Mouse (Mus musculus) mesoderm, embryonic 11.5 days (tissue): ENCODE measurements around the gene Gramd1a.

Source experiments
- DNase-seq: peaks from one replicate; pipeline ENCODE4 v3.0.0-alpha.2; 2012; ENCODE audit warnings: low read depth, low spot score

The Gramd1a gene

DNA sequence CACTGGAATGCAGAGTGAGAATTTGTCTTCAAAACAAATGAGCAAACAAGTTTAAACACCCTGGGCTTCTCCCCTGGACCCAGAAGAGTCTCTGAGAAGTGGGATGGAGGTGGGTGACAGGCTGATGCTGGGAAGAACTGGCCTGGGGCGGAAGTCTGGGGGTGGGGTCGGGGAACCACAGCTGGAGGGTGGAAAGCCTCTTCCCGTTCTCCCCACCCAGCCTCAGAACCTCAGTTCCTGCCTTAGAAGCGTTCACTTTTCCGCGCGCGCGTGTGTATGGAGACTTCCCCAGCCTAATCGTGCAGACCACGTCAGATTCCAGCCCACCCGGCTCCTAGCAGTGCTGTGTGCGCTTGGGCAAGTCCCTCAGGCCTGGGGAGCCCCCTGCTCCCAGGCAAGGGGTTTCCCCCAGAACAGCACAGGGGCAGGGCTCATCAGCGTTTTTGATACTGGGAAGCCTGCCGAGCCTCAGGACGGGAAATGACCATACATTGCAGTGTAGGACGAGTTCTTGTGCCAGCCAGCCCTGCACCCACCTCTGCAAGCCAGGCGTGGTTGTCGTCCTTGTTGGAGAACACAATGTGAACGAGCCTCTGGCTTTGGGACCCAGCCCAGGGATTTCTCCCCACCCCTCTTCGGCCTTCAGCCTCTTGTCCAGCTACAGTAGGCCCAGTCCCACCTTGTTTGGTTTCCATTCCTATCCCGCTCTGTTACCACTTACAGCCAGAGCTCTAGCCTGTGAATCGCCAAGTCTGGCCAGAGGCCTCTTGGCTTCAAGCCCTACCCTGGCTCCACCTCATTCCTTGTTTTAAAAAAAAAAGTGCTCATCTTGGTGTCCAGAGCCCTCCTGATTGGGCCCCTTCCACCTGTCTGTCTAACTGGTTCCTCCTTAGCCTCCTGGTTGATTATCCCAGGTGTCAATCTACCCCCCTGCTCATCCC is 4.1 kb downstream of the Gramd1a start:
- DNase-seq: peak; percentile 47

DNA sequence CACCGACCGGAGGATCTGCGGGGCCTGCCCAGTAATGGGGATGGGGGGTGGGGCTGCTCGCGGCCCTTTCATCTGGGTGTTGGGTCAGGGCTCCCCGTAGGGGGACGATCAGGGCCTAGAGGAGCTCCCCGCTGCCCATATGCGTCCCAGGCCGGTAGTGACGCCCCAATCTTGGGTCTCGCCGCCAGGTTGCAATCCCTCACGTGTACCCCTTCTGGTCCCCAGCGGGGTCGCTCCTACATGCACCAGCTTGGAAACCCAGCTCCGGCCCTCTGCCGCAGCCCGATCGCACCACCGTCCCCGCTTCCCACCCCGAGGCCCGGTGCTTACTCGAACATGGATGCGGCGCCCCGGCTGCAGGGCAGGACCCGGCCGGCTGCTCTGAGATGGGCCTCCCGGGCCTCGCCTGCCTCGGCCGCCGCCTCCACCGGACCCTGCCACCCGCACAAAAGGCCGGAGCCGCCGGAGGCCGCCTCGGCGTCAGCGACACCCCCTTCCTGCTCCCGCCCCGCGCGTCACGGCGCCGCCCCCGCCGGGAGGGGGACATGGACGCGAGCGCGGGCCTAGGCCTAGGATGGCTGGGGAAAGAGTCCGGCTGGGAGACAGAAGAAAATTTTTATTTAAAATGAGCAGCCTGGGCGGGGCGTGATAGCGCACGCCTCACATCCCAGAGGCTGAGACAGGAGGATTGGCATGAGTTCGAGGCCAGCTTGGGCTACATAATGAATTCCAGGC is 5.0 kb downstream of the Gramd1a start:
- peak; percentile 89 for DNase-seq

DNA sequence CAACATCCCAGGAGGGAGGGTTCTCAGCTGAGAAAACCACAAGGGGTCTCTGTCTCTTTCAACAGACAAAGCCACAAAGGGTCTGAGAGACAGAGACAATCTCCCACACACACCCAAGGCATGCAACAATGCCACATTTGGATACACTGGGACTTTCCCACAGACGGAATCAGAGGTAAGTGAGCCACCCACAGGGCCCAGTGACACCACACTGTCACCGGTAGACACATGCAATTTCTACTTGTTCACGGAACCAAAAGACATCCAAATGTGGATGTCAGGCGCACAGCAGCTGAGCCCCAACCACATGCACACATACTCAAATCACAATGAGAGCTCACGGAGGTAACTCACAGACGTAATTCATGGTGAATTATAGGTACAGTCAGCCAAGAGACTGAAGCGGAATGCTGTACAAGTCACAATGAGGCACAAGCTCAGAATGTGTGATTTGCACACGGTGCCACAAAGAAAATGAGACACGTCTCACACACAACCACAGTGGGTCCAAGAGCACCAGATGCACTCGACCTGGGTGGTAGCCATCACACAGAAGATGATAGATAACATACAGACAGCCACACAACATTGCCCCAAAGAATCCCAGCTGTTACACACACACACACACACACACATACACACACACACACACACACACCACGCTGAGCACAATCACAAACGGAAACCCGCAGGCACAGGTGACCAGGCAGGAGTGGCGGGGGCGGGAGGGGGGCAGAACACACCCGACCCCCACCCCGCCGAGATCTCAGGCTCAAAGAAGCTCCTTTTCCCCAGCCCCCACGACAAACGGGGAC is 5.7 kb downstream of the Gramd1a start:
- DNase-seq: peak; percentile 60

DNA sequence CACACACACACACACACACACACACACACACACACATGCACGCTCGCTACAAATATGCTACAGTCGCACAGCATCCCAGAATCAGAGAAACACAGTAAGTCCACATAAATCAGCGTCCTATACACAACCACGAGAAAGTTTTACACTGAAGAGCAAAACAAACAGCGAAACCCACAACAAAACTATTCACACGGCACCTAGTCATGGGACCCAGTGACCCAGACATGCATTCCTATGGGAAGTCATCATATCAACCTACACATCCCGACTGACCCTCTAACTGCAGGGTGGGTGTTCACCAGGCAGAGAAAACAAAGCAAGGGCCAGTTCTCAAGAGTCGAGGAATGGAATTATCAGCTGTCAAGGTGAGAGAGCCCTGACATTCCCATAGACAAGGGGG is 6.4 kb downstream of the Gramd1a start:
- no peak for DNase-seq

DNA sequence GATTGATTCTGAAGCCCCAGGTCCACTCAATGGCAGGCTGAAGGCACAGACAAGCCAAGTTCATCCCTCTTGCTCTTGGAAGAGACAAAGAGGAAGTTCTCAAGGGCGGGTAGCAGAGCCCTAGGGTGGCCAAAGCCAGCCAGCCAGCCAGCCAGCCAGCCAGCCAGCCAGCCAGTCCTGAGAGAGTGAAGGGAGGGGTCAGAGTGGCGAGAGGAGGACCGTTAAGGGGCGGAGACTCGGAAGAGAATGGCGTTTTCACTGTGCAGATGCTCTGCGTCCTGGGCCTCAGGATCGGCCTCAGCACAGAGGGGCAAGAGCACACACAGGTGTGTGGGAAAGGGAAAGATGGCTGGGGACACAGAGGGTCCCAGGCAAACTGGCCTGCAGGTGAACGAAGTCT is 6.9 kb downstream of the Gramd1a start:
- DNase-seq: peak; percentile 66

DNA sequence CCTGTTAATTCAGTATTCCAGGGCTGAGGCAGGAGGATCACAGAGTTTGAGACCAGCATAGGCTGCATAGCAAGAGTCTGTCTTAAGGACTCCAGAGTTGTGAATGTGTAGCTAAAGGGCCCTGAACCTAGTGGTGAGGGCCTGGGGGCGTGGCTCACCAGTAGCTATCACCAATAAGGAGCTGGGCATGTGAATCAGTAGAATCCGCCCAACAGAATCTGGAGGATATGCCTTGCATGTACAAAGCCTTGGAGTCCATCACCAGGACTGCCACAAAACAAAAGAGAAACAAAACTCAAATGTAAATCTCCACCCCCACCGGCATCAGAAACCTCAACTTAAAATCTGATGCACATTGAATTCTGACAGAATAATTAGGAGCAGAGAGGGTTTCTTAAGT is 7.6 kb downstream of the Gramd1a start:
- no peak for DNase-seq

DNA sequence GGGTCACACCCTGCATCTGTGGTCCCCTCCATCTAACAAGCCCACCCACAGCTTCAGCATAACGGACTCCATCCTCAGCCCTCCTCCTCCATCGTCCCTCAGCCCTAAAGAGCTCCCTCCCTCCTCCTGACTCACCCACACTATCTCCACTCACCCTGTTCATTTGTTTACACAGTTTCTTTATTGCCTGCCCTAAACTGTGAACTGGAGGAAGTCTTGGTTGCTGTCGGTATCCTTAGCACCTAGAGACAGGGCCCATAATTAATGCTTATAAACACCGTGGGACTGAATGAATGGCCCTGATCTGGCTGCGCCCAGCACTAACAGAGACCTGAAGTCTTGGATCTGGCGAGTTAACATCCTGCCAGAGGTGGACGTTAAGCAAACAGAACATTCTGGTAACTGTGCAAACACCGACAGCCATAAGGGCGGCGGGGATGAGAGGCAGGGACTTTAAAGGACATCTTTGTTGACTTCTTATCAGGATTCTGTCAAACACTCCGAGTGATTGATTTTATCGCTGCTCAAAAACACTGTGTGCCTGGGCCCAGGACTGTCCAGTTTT is 10.0 kb downstream of the Gramd1a start:
- DNase-seq: no peak

DNA sequence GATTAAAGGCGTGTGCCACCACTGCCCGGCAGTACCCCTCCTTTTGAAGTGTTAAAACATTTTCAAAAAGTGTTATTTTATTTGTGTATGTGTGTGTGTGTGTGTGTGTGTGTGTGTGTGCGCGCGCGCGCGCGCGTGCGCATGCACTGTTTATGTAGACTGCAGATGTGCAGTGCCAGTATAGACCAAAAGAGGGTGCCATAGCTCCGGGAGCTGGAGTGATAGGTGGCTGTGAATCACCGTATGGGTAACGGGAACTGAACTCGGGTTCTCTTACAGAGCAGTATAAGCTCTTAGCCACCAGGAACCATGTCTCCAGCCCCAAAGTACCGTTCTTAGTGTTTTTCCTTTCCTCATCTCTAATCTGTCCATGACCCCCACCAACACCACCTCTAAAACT is 10.8 kb downstream of the Gramd1a start:
- DNase-seq: no peak

DNA sequence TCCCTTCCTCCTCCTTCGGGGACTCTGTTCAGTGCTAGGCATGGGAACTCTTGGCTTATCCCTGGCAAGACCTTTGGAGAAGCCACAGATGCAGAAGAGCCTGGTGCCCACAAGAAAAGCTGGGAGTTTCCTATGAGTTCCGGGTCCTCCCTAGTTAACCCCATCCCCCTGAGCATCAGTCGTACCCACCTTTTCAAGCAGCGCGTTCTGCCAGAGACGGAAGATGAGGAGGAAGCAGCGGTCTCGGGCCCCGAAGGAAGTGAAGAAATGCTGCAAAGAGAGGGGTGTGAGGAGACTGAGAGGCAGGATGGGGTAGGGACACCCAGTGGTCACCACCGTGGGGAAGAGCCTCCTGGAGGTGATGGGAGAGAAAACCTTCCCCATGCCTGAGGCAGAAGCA is 14.8 kb downstream of the Gramd1a start:
- no peak for DNase-seq

DNA sequence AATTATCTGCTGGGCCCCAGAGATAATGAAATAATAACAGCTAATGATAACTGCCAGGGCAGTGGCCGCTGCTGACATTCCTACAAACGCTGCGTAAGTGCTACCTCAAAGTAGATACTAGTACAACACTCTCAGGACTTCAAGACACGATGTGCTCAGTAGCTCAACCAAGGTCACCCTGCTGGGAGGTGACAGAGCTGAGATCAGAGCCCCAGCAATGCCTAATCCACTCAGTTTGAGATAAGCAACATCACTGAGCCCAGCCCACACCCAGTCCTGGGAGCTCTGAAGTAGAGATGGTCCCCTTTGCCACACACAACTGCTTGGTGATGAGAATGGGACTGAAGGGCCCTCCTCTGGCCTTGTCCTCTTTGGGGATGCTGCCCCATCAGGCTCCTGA is 15.4 kb downstream of the Gramd1a start:
- no peak for DNase-seq

DNA sequence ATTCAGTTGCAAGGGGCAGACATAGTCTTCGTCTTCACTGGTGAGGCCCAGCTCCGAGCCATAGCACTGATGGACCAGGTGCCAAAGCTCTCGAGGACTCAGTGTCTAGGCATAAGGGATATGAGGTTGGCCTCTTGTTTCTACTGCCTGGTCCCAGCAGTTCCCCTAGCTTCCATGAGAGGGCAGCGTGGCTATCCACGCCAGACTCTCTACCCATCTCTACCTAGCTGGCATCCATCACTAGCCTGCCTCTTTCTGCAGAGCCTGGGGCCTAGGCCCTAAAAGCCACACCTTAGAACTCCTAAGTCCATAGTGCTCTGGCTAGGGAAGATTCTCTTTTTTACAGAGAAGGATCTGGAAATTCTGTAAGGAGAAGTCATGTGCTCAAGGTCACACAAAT is 15.9 kb downstream of the Gramd1a start:
- no peak for DNase-seq

DNA sequence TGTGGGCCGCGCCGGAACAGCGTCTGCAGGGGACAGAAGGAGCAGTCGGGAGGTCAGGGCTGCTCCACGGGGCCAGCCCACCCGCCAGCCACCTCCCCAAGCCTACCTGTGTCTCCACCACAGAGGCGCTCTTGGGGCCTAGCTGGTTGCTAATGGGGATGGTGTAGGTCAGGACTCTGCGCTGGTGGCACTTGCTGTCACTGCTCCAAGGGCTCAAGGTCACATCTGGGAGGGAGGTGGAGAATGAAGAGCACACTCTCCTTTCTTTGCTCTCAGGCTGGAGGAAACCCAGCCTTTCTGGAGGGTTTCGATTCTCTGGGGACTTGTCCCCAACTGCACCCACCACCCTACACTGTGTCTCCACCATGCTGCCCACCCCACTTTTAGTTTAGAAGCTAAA is 20.0 kb downstream of the Gramd1a start:
- DNase-seq: no peak

DNA sequence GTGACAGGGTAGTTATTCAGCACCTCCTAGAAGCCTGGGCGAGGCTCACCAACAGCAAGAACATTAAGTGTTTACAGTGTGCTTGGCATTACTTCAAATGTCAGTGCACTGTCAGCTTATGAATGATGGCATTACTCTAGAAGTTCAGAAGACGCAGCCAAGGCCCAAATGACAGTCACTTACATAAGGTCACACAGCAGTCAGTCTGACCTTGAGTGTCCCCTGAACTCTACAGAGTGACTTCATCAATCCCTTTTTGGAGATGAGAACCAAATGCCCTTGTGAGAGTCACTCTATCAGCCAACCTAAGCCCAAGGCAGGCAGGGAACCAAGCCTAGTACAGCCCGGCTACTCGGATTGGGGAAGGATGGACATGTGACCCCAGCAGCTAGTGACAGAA is 23.8 kb downstream of the Gramd1a start:
- no peak for DNase-seq

DNA sequence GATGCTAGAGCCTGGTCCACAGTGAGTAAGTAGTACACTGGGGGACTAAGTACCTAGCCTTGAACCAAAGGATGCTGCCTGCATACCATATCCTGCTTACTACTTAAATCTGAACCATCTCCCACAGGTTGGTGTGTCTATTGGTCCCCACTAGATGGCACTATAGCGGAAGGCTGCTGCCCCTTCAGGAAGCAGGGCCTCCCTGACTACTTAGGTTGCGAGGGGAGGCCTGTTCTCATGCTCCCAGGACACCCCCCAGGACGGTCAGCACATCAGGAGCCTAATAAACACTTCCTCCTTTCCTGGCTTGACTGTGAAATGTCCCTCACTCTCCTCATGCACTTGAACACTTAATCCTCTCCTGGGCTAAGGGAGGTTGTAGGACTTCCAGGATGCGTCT is 24.9 kb downstream of the Gramd1a start:
- DNase-seq: peak; percentile 79

DNA sequence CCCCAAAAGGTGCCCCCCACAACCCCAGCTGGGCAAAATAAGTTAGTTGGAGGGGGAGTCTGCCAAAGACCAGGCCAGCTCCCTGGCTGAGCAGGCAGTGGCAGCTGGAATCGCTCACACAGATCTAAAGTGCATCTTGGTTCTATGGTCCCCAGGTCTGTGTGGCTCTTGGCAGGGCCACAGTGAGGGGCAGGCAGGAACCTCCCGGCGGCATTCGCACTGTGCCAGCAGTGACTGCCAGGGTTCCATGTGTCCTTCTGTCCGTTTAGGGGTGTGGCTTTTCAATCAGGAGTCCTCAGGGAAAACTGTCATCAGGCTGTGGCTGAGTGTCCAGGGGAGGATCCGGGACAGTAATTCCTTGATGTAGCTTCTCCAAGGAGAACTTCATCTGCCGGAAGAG is 25.5 kb downstream of the Gramd1a start:
- DNase-seq: no peak

DNA sequence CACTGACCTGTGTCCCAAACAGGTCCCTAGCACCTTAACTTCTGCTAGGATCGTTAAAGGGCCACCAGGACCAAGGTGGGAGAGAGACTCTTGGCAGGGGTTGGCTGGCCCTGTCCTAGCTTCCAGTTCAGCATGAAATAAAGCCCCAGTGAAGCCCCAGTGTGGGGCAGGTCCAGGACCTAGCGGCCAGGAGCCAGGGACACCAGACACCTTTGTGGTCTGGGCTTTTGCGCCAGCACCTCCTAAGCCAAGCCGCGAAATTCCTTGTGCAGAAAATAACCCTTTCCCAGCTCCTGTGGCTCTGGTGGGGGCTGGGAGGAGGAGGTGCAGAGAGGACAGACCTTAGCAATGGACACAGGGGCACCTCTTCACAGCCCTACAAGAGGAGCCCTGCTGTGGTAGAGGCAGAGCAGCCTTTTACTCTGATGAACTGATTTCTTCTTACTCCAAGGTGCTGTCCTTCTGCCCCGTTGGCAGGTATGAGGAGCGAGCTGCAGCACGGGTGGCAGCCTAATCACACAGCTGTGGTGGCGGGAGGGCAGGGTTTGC is 27.5 kb downstream of the Gramd1a start:
- no peak for DNase-seq

DNA sequence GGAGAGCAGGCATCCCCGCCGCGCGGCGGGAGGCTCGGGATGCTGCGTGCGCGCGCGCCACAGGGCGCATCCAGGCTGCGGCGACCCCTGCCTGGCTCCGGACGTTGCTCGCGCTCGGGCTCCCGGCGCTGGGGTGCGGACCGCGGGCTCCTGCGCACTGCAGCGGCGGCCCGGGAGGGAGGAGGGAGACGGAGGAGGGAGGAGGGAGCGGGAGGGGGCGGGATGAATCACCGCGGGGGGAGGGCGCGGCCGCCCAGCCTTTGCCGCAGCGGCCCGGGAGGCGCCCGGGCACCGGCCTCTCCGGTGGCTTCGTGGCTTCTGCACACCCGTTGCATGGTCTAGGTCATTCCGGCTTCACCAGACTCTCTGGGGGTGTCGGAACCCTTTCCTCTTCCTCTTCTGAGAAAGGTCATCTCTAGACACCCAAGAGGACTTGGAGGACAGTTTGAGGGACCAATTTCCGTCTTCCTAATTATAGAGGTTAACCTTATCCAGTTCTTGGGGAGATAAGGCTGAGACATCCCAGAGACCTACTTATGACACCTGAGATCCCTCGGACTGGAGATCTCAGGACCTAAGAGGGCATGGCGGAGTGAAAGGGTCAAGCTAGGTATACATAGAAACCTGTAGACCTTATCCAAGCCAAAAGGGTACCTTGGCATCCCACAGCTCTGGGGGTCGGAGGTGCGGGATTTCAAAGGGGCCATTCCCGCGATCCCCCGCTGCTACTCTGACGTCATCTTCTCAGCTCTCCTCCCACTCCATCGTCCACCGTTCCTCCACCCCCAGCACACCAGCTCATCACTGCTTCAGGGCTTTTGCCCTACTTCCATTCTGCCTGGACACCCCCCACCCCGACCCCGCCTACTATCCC is 28.6 kb downstream of the Gramd1a start, which contains the start of gene Scn1b:
Gene Scn1b, minus strand, starts transcription at position 153 of the 874 bp plus-strand sequence.
- DNase-seq: peak; percentile 52

DNA sequence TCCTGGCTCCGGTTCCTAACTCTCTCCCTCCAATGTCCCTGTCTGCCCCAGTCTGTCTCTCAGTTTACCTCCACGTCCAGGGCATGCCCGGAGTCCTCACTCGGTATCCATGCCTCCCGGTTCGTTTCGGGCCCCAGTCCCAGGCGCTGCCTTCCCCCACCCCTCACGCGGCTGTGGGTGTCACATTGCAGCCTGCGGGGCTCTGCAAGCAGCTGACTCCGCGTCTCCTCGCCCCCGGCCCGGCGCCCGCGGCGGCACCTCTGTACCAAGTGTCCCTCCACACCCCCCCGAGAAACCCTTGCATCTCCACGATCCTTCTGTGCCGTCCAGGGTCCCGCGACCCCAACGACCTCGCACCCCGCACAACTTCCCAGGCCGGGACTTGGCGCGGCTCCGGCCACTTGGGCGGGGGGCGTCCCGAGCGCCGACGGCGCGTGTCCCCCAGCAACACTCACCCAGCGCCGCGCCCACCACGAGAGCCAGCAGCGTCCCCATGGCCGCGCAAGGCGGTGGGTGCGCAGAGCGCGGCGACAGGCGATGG is 29.4 kb downstream of the Gramd1a start:
- no peak for DNase-seq

DNA sequence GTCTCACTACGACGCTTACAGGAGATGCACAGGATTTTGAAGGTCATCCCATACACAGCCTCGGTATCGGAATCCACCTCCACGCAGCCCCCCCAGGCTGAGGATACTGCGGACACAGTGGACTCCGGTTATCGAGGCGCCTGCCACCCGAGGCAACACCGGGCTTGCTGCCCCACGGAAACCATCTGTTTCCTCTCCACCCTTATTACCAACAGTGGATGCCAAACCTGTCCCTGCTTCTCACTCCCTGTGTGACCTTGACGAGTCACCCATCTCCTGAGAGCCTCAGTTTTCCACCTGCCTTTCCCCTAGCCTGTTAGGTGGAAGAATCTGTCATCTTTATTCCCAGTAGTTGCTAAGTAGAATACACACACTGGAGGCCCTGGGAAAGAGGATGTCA is 30.6 kb downstream of the Gramd1a start:
- DNase-seq: no peak

DNA sequence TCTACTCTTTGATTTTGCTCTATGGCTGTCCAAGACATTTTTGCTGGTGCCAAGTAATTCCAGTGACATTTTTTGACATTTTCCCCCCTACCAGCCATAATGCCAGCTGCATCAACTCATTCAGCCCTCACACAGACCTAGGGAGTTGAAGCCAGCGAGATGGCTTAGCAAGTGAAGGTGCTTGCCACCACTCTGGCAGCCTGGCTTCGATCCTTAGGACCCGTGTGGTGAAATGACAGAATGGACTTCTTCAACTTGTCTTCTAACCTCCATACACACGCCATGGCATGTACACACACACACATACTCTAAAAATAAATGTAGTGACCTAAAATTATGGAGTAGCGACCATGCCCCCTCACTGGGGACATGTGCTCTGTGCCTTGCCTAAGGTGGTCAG is 31.3 kb downstream of the Gramd1a start:
- DNase-seq: no peak
